Mouse (Mus musculus): ENCODE measurements around the gene Ctnna2.

Ctnna2 gene

DNA sequence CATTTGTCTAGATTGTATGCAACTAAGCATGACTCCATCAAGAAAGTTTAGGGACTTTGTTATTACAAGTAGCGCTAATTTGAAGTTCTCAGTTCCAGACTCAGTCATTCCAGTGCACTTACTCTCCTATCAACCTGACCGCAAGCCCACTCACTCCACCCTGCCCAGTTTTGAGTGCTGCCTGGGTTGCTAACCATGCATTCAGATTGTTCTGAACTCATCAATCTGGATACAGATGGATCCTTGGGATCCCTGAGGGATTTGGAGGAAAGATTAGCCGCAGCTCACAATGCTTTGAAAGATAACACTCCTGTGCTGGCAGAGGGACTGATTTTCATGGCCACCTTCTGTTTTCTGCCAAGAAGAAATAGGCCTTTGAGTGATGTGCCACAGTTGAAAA lies 168.5 kb downstream of the Ctnna2 start:
- no peak for DNase-seq

DNA sequence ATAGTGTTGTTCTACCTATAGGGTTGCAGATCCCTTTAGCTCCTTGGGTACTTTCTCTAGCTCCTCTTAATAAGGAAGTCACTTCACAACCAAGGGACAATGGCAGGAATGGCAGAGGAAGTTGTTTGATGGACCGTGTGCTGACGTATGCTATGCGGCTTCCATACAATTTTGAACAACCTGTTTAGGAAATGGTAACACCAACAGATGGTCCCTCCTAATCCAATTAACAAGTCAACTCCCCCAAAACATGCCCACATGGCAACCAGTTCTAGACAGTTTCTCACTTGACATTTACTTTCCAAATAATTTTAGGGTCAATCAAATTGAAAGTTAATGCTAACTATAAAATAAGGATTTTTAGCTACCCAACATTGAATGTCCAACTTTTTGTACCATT lies 176.9 kb downstream of the Ctnna2 start:
- no peak for DNase-seq

DNA sequence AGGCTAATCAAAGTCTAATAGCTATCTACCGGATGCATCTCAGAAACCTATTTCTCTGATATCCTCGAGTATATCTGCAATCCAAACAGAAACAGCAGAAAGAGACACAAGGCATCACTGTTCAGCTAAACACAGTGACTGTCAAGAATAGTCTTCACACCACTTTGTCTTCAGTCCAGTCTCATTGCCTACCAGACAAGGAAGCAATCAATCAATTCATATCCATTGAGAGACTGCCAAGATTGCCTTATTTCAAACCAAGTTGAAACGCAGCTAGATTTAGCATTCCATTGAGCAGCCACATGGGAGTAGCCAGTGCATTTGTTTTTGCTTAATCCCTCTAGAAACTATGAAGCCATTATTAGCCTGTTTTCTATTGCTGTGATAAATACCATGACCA lies 196.2 kb downstream of the Ctnna2 start:
- no peak for DNase-seq

DNA sequence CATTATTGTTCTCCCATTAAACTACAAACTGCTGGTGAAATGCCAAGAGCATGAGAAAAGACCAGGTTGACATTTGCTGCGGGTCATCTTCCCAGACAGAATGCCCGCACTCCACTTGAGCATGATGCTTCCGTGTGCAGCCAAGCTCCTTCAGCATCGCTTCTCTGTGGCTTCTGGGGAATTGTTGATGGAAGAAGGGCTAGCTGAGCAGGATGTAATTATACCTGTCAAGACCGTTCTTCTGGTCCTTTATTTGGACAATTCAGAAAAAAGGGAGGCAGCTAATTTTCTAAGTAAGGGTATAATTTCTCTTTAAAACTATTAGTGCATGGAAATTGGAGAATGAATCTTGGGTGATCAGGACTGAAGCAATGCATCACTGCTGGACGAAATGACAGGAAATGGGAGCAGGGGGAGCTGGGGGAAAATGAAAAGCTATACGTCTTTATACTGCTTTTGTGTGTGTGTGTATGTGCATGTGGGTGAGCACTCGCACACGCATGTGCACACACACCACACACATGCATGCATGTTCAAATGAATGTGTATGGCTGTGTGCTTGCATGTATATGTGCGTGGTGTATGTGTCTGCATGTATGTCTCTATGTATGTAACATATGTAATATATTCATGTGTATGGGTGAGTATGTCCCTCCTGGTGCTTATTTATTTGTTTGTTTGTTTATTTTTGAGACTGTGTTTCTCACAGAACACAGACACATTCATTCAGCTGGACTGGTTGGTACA lies 211.0 kb downstream of the Ctnna2 start:
- no peak for DNase-seq

DNA sequence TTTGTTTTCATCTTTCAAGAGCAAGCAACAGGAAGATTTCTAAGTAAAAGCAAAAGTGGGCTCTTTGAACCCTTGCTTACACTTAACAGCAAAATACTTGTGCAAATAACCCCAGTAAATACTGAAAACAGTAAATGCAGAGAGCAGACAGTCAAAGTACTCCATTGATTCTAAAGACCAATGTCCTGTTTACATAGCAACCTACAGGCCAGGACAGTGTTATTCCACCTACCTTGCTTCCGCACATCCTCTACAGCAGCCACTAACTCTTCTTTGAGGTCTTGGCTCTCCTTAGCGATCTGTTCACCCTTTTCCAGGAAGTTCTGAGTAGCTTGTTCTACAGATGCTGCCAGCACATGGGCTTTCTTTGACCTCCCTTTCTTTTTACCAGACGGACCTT lies 221.3 kb downstream of the Ctnna2 start:
- no peak for DNase-seq

DNA sequence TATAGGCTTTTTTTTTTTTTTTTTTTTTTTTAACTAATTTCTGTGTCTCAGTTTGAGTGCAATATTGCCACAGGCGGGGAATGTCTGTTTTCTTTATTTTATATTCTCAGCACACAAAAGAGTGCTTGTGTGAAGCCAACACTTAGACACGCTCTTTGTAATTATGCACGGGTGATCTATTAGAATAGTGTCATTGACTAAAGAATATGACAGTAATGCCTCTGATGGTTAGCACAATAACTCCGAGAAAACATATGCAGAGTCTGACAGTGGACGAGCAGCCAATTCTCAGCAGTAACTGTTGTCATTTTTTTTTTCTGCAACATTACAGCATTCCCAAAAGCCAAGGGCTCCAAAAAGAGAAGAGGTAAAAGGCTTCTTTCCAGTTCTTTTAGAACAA lies 234.1 kb downstream of the Ctnna2 start:
- no peak for DNase-seq

DNA sequence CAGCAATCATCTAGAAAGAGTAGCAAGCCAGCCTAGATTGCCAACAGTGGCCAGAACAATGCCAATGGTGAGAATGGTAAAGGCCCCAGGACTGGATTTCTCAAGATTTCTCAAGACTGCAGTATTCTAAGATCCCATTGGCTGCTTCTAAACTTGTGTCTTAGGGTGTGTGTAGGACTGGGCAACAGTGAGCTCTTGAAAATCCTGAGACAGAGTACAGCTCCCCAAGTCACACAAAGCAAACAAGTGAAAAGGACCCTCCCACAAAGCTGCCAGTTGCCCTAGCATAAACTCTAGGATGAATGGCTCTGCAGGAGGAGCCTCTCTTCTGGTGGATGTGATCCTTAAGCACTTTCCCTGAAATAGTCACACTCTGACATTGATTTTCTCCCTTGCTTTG lies 235.8 kb downstream of the Ctnna2 start:
- DNase-seq: no peak

DNA sequence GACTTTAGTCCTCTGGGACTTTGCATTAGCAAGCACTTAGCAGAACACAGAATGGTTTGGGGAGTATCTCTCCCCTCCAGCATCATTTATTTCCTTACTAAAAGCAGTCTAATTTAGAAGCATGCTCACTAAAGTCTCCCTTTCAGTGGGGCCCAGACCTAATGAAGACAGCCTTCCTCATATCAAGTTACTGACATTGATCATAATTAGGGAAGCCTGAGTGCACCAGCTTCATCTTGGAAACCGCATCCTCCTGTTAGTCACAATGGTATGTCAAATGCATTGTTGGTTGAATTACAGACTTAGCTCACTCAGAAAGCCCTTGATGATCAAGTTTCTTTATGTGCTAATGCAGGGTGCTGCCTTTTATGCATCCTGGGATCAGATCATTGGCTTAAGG lies 236.5 kb downstream of the Ctnna2 start:
- DNase-seq: no peak

DNA sequence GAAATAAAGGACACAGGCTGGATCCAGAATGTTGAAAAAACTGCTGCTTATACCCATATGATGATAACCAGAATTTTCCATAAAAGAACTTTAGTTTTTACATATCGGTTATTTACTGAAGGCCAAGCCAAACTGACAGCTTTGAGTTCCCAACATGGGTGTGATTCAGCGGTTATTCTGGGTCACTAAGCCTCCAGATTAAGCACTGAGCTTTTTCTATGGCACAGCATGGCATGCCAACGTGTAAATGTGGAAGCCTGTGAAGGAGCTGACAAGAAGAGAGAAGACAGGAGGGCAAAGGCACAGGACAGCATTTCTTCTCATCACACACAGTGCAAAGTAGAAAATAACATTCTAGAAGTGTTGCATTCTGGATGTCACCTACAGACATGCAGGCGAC lies 240.9 kb downstream of the Ctnna2 start:
- no peak for DNase-seq

DNA sequence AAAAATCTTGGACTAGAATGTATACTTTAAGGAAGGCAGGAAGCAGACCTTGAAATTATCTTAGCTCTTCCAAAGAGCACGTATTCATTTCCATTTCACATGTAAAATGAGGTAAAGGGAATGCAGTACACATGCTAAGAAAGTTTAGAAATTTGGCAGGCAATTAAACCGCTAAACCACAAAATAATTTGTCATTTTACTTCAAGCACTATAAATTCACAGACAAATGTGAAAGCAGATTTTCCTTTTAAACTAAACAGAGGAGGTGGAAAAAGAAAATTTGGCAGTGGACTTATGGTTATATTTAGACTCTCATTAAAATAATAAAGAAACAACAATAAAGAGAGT lies 254.6 kb downstream of the Ctnna2 start:
- no peak for DNase-seq

DNA sequence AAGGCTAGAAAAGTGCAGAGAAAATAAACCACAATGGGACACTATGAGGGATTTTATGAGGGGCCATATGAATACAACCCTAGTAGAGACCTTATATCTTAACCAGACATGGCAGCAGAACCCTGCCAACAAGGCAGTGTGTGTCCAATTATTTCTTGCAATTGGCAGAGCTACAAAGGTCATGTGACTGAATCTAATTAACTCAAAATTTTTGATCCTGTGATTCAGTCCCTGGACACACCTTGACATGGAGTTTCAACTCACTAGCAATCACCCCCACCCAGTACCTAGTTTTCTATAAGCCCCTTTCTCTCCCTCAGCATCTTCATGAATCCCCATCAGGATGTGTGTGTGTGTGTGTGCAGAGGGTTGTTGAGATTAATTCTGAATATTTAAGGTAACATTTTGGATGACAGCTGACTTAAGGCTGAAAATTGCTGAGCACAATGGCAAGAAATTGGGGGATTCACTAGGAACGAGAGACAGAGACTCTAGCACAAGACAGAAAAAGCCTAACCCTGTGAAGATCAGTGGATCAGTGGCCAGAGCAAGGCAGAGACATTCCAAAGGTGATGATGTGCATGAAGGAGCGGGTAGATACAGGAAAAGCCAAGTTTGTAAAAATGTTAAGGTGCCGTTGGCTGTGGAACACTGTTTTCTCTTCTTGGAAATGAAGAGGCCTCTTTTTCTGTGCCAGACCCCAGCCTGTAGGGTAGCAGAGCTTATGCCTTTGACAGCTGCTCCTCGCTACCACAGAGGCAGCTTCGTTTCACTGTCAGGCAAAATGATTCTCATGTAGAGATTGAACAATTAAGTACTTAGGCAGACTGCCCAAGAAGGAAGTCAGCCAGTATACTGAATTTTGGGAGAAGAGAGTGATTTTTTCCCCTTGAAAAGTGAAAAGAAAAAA lies 255.2 kb downstream of the Ctnna2 start:
- no peak for DNase-seq

DNA sequence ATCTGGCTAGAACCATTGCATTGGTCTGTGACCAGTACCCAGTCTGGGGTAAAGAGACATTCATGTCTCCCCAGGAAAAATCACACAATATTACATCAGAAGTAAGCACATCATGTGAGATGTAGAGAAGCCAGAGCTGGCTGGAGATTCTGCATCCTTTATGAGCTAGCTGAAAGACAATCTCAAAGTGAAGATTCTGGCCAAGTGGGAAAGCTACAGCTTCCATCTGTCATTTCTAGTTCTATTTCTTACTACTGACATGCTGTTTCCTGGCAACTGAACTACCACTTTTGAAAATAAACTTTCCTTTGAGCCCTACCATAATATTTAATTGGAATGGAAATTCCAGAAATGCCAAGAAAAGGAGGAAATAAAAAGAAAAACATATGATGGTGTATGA lies 285.4 kb downstream of the Ctnna2 start:
- DNase-seq: no peak

DNA sequence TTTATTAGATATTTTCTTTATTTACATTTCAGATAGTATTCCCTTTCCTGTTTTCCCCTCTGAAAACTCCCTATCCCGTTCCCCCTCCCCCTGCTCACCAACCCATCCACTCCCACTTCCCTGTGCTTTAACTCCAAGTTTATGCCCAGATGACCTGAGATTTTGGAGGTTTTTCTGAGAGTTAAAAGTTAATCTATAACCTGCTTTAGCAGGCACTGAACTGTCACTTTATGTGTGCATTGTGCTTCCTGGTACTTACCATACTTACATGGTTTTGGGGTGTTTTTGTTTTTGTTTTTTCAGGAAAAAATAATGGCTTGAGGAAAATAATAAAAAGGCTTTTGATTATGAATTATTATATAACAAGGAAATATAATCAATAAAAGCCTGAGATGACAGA lies 292.3 kb downstream of the Ctnna2 start:
- DNase-seq: no peak

DNA sequence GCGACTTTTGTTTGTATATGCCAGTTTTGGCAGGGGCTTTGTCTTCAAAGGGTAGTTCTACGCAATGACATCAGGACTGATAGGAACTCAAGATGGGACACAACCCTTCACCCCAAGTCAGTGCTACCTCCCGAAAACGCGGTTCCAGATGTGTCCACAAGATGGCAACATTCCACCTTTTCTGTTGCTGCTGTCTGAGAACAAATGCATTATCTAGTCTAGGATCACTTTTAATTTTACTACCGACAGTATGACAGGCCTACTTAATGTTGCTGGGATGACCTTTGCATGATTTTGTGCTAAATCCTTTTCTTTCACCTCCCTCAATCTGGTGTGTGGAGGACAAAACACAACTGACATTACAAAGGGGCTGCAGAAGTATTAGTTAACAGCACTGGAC lies 329.4 kb downstream of the Ctnna2 start:
- peak; percentile 26 for DNase-seq

DNA sequence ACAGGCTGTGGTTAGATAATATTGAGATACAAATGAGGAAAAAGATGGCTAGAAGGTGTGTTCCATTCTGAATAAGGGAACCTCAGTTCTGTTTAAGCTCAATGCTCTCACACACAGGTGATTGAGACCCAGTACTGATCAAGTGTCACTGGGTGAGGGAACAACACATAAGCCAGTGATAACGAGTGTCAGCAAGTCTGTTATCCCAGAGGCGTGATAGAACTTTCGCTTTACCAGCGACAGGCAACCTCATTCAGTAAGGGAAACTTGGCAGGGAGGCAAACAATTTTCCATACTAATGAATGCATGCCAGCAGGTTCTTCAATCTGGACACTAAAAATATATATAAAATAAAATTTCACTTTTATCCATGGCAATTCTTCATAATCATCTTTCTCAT lies 334.9 kb downstream of the Ctnna2 start:
- no peak for DNase-seq

DNA sequence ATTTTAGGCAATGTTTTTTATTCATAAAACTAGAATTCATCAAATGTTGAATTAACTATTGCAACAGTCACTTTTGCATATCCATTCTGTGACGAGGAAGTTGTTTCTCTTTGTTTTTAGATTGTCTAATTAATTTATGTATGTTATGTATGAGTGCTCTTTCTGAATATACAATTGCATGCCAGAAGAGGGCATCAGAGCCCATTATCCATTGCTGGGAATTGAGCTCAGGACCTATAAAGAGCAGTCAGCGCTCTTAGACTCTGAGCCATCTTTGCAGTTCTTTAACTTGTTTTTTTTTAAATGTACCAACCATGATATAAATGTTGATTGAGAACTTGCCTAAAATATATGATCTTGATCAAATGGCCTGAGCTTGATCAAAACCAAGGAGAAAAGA lies 340.7 kb downstream of the Ctnna2 start:
- DNase-seq: no peak

DNA sequence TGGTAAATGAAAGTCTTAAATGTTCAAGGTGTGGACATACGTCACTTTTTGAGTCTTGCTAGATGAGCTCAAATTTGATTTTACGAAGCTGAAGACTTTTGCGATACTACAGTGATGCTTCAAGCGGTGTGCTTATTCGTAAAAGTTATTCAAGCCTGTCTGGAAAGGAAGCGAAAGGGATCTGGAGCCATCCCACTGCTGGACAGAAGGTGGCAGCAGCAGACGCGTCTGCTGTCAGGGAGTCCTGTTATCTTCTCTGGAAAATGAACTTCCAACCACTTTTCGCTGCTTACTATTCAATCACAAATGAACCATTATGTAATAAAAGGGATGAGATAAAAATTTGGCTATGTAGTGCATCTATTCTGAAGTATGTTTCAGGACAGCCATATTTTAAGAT lies 345.5 kb downstream of the Ctnna2 start:
- DNase-seq: peak; percentile 23

DNA sequence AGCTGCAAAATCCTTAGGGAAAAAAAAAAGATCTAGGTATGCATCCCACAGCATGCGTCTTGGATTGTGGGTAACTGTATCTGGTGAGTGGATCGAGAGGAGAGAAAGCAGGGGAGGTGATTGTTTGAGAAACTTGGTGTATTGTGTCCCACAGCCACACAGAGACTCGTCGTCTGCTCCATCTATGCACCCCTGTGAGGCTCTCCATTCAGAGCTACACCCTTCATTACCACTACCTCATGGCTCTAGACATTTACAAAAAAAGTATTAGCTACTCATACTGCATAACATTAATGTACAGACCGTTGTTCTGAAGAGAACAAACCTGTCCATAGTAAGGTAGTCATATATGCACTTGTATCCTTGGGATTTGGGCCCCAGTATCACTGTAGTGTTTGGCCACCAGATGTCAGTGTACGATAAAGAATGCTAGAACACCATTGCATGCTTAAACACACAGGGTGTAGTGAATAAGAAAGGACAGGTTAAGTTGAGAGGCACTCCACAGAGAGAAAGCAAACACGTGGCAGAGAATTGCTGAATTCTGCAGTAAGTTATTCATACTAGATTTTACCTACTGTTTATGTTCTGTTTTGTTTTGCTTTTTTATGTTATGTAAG lies 350.8 kb downstream of the Ctnna2 start:
- no peak for DNase-seq

DNA sequence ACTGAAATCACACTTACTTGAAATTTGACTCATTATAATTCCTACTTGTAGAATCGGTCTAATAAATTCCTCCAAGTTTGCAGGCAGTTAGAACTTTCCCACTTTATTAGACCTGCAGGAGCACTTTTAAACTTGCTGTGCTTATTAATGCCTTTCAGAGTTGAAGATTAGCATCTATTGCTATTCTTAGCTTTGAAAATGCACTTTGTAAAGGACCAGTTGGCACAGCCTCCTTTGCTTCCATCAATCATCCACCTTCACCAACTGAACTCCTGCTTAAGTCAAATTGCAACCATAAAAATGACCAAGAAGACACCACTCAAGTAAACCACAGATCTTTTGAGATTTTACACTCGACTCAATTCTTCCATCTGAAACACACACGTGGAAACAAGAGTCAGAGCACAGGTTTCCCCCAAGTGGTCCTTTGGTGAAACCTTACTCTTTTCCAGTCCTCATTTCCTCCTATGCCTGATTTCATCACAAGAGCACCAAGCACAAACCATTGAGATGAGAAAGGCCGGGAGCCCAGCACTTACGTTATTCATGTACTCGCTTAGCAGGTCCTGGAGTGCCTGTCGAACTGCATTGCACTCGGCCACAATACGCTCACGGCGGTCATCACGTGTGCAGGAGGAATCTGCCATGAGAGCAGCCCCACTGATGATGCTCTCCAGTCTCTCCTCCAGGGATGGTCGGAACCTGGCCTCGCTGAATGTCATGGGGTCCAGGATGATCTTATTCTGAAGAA lies 374.7 kb downstream of the Ctnna2 start:
- DNase-seq: no peak

DNA sequence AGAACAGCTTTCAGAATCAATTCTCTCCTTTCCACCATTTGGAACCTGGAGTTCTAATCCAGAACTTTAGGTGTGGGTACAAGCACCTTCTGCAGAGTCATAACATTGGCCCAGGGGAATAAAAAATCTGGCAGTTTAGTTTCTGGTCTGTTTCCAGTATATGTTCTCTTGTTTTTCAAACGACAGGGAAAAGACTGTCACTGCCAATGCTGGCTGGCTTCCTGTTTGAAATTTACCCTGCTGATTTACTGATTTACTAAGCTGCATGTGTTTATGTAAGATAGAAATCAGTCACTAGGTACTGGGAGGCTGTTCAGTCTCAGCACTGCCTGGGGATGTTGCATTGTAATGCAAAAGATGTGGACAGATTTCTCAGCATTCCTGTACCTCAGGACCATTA lies 375.6 kb downstream of the Ctnna2 start:
- no peak for DNase-seq

DNA sequence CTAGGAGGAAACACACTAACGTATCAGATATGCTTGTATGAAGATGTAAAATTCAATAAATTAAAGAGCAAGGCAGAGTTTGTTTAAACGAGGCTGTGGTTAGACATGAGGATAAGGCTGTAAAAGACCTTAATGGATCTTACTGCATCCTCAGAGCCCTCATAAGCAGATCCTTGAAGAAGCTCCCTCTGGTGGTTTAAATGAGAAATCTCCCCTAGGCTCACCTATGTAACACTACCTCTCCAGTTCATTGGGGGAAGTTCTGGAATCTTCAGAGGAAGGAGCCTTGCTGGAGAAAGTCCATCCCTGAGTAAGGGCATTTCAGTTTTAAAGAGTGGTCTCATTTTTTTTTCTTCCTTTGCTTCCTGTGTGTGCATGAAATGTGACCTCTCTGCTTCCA lies 380.3 kb downstream of the Ctnna2 start:
- DNase-seq: no peak

DNA sequence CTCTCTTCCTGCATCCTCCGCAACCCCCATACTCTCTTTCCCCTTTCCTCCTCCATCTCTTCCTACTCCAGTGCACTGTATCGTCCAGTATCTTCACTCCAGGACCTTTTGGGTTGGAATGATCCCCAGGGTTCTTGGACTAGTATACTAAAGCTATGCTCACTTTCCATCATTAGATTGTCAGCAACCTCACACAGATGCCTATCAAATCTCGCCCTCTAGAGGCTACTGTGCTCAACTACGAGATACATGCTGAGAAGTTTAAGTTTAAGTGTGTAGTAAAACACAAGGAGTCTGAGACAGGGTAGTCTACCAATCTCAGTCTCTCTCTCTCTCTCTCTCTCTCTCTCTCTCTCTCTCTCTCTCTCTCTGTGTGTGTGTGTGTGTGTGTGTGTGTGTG lies 396.9 kb downstream of the Ctnna2 start:
- DNase-seq: no peak

DNA sequence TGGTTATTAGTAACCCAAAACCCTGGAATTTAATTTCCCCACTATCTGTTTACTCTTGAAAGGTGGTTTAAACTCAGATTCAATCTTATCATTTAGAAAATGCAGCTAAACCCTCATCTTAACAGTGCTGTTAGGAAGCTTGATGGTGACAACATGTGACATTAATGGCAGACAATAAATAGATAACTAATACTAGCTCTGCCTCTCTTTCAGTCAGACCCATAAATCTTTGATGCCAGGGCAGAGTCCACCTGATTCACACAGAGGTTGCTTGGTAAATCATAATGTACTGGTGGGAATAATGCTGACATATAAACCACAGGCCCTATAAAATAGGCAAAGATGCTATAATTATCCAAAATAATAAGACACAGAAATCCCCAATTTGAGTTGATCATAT lies 398.6 kb downstream of the Ctnna2 start:
- DNase-seq: no peak
